Mouse (Mus musculus) megakaryocyte-erythroid progenitor cell, adult 5 weeks (primary cell): ENCODE results near the gene Snx33. TPM values are rescaled to one million over a fixed set of nuclear protein-coding genes. Genes with fewer than 3 reads are reported as not detected.

Source experiments
- polyA plus RNA-seq: library from polyadenylated mRNA; stranded (reverse); fragments of >175 nt; gene quantifications from 2 replicates; pipeline ENCODE4 v1.2.3, GENCODE M21; 2012

Gene Snx33
- polyA plus RNA-seq, result 1.9 and 2.0 TPM in 2 replicates

GRCm38 (mm10) chr9:56928041-56928811, at the start of gene Snx33:
Gene Snx33 (minus strand): TSS chr9:56928371.

GRCm38 (mm10) chr9:56950414-56951400, 22.5 kb upstream of the Snx33 start, which contains the start of gene Snupn:
Gene Snupn (plus strand): TSS chr9:56950878.

GRCm38 (mm10) chr9:56937223-56938160, 9.3 kb upstream of the Snx33 start, which contains the start of gene Imp3:
Gene Imp3 (plus strand): TSS chr9:56937475.

Other genes starting within 250 kb of the Snx33 start
- 0.11 TPM in 1 of 2 replicates, not detected in the other for gene Lingo1, start 131.9 kb downstream of the Snx33 start, polyA plus RNA-seq
- gene Odf3l1, start 63.7 kb downstream of the Snx33 start, polyA plus RNA-seq, result not detected in 2 replicates
- 0.02 TPM in 2 replicates for gene Cspg4, start 63.3 kb downstream of the Snx33 start, polyA plus RNA-seq
- gene Imp3, start 9.1 kb upstream of the Snx33 start, polyA plus RNA-seq, result 71.9 and 81.0 TPM in 2 replicates
- 1.00 and 1.1 TPM in 2 replicates for gene Snupn, start 22.5 kb upstream of the Snx33 start, polyA plus RNA-seq
- gene Ptpn9, start 66.6 kb upstream of the Snx33 start, polyA plus RNA-seq, result 24.6 and 34.3 TPM in 2 replicates
- 12.6 and 17.1 TPM in 2 replicates for gene Sin3a, start 143.7 kb upstream of the Snx33 start, polyA plus RNA-seq
- 99.3 and 110 TPM in 2 replicates for gene Man2c1, start 202.3 kb upstream of the Snx33 start, polyA plus RNA-seq
- gene Neil1, start 219.9 kb upstream of the Snx33 start, polyA plus RNA-seq, result 18.0 and 20.0 TPM in 2 replicates
- 46.9 and 50.6 TPM in 2 replicates for gene Commd4, start 230.0 kb upstream of the Snx33 start, polyA plus RNA-seq